Mouse (Mus musculus): Measurements from ENCODE around the gene Vdr.

The Vdr gene

GRCm38 (mm10) chr15:97847866-97848265 is 62.6 kb downstream of the Vdr start:
- no peak for DNase-seq (ENCODE audit: low spot score in 2 of 2)

DNA sequence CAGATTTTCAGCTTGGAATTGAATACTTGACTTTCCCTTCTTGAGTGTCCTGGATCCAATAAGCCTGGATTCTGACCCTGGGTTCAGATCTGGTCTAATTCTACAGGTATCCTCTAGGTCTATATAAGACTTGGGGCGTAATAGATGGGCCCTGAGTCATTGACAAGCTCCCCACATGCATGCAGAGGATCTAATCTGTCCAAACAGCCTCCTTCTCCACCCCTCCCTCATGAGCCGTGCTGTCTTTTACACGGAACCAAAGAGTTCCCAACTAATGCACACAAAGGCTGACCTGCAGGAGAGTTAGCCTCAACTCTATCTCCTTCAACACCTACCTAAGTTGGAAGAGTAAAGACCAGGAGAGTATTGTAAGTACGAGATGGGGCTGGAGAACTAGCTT is 63.1 kb downstream of the Vdr start:
- DNase-seq (ENCODE audit: low spot score in 2 of 2): no peak

DNA sequence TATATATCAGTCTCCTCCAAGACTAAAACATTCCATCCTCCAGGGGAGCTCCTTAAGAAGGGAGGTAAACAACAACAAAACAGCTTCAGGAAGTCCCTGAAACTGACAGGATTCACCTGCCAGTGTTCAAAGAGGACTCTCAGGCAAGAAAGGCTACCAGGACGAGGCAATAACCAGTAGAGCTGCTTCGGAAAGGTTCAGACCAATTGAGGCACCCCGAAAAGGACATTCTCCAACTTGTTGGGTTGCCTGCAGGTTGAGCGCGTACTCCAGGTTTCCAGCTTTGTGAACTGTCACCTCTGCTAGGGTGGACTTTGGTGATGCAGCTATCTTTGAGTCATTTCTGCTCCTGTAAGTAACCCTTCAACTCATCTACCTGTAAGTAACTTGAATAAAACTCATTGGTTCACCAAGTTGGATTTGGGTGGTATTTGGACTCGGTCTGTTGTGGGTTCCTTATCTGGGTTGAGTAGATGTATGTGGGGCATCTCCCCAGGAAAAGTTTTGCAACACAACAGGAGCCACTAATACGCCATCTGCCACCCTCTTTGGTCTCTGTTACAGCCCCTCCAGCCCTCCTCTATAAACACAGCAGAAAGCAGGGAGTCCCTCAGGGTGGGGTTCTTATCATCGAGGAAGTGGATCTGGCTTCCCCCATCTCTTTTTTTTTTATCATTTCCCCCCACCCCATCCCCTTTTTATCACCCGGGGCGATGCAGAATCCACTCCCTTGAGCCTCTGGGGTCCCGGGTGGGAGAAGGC is 64.1 kb downstream of the Vdr start:
- DNase-seq (ENCODE audit: low spot score in 2 of 2): no peak

- no peak for DNase-seq (ENCODE audit: low spot score in 2 of 2)
These were observed 66.1 kb downstream of the Vdr start, which contains the start of gene Hdac7 for GRCm38 (mm10) chr15:97844037-97845034. Gene Hdac7, minus strand, starts transcription at chr15:97844502.

DNA sequence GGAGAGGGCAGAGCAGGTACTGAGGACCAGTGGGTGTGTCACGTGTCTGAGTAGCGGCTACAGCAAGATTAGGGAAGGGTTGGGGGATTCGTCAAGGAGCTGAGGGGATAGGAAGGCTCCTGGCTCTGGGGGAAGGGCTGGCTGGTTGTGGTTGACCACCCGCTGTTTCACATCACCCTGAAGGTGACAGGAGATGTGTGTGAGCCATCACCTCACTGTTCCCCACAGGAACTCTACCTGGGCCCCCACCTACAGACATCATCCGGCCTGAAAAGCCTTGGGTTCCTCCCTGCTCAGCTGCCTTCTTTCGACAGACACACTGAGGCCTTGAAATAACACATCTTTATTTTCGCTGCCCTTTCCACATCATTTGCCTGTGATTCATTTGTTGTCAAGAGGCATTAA is 67.2 kb downstream of the Vdr start:
- no peak for DNase-seq (ENCODE audit: low spot score in 2 of 2)

- DNase-seq (ENCODE audit: low spot score in 2 of 2): no peak
These were observed 68.4 kb downstream of the Vdr start for GRCm38 (mm10) chr15:97842058-97842457.

GRCm38 (mm10) chr15:97841383-97841782 is 69.0 kb downstream of the Vdr start:
- DNase-seq (ENCODE audit: low spot score in 2 of 2): no peak

DNA sequence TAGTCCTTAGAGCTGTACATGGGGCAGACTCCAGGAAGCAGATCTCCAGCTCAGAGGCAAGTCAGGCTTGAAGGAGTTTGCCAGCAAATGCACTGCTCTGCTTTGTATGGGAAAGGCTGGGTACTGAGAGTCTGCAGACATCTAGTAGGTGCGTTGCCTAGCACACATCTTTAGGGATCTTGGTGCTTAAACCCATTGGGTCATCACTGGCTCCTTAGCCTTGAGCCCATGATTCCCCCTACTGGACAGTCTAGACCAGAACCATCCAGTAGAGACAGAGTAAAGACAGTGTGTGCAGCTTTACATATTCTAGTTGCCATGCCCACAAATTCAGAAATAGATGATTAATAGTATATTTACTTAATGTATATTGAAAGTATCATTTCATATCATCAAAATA is 69.6 kb downstream of the Vdr start:
- DNase-seq (ENCODE audit: low spot score in 2 of 2): no peak

GRCm38 (mm10) chr15:97839991-97840455 is 70.4 kb downstream of the Vdr start:
- DNase-seq (ENCODE audit: low spot score in 2 of 2): no peak

DNA sequence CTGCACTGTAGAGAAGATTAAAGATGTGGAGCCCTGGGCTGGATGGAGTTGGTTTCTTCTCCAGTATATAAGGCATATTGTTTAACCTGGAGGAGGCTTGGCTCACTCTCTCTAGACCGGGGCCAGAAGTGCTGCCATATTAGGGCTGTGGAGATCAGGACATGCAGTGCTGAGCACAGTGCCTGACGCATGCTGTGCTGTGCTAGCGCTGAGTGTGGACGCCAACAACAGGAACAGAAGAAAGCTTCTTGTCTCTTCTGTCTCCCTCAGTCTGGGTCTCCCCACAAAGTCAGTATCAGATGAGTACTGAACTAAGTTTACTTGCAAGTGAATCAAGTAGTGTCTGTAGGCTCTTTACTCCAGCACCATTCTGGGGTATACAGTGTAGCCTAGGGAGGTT is 71.0 kb downstream of the Vdr start:
- DNase-seq (ENCODE audit: low spot score in 2 of 2): no peak

GRCm38 (mm10) chr15:97839012-97839411 is 71.4 kb downstream of the Vdr start:
- DNase-seq (ENCODE audit: low spot score in 2 of 2): no peak

DNA sequence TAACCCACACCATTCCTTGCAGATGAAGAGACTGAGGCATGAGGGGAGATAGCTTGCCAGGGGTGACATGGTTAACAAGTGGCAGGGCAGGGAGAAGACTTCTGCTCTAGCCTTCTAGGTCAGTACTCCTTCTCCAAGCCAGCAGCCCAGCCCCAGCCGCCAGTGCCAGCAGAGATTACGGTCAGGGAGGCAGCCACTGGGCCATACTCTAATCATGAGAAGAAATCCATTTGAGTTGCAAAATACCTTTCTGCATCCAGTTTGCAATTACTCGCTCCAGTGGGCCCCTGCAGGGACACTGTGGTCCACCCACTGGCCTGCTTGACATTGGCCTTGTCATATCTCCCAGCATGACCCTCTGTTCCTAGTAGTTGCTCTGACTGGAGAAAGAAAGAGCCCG is 72.0 kb downstream of the Vdr start:
- no peak for DNase-seq (ENCODE audit: low spot score in 2 of 2)

DNA sequence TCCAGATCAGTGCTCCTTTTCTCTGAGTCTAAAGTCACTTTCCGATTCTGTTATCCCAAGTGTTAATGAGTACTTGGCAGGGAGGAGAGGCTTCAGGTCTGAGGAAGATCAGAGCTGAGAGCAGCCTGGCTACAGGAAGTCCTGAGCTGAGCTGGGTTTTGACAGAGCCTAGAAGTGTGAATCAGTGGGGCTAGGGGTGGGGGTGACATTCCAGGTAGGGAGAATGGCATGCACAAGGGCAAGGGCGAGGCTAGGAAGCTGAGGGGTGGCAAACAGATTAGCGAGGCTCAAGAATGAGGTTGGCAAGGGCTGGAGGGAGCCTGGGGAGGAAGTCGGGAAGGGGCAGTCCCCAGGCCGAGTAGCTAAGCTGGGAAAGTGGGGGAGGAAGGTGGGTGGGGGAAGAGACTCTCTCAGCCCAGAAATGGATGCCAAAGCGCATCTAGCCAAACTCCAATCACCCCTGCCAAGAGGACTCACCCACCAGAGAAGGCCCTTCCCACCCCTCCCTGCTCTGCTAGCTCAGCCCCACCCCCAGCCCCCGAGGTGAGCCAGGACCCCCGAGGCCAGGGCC is 72.9 kb downstream of the Vdr start:
- DNase-seq (ENCODE audit: low spot score in 2 of 2): no peak

DNA sequence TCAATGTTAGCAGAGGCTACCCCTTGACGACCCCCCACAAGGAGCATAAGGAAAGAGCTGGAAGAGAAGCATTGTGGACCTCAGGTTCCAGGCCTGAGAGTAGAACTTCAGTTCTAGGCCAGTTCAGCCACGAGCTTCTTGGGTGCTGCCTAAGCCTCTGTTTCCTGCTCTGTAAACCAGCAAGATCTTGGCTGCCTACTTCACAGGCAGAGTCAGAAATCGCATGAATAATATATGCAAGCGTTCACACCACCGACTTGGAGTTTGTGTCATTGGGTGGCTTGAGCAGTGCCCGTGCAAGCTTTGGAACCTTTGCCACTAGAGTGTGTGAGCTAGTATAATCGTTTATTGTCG is 73.6 kb downstream of the Vdr start:
- no peak for DNase-seq (ENCODE audit: low spot score in 2 of 2)

- no peak for DNase-seq (ENCODE audit: low spot score in 2 of 2)
These were observed 74.1 kb downstream of the Vdr start for GRCm38 (mm10) chr15:97836153-97836893.

- DNase-seq (ENCODE audit: low spot score in 2 of 2): no peak
These were observed 77.5 kb downstream of the Vdr start for GRCm38 (mm10) chr15:97832764-97833479.

DNA sequence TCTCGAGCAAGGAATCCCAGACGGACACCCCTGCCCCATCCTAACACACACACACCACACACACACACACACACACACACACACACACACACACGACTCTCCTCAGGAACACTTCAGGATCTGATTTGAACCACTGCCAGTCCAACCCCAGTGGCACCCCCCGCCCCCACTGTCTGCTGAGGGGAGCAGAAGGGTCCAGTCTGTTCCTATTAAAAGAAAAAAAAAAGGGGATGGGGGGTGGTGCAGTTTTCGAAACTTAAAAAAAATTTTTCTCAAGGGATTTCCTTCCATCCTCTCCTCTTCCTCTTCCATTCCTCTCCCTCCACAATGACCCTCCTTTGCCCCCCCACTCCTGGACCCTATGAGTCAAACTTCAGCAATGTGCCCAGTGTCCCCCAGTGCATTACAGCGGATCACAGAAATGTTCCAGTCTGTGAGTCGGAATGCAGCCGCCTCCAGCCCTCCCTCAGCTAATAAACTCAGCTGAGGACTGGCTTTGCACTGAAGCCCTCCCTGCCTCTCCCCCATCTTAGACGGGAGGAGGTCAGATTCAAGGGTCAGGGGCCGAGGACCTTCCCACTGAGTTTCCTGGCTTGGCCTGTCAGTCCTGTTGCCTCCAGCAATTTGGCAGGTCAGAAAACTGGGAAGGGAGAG is 78.3 kb downstream of the Vdr start:
- no peak for DNase-seq (ENCODE audit: low spot score in 2 of 2)

DNA sequence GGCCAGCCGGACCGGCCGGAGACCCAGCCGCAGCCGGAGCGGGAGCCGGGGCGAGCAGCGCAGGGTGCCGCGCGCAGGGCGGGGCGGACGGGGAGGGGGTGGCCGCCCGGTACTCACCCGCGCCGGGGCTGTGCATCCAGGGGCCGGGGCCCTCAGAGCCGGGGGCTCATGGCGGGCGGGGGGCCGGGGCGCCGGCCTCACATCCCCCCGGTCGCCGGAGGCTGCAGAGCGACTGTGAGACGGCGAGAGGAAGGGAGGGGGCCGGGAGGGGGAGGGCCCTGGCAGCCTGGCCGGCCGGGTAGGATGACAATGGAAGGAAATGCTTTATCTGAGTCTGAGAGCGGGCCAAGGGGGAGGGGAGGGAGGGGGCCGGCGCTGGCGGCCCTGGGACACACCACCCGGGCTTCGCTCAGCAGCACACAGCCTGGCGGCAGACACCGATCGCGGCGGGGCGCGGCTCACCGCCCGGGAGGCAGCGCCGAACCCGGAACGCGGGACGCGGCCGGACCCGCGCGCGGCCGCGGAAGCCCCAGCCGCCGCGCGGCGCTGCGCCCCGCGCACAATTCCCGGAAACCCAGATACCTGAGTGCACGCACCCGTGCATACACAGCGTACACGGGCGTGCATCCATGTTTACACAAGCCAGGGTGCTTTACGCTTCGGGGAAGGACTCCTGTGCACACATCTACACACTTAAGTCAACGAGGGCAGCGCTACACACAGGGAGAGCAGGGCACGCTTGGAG is 79.0 kb downstream of the Vdr start:
- peak in 1 of 2 experiments; percentile 66 for DNase-seq (ENCODE audit: low spot score in 2 of 2)

DNA sequence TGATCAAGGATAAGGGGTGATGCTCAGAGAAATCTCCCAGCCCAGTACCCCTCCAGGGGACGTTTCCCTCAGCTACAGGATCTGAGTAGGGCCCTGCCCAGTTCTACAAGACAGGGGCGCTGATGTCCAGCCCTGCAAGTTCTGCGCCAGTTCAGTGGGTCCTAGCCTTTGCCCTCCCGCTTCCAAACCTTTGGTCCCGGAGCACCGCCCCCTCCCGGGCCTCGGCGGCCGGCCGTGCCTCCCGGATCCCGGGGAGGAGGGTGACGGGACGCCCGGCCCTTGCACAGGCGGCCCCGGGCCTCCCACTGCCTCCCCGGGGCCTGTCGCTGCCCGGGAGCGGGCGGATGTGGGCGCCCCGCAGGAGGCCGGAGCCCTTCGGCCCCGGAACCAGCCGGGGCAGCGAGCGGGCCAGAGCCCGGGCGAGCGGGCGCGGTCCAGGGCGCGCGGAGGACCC is 79.6 kb downstream of the Vdr start:
- DNase-seq (ENCODE audit: low spot score in 2 of 2): peak in 1 of 2 experiments; percentile 56

All from frontal cortex, postnatal 36 days (tissue).